Mouse (Mus musculus) cerebellum, adult 2 months (tissue): Measurements from ENCODE around the gene Lgals4.

Experiments
- CTCF ChIP-seq: fragments of 200-500 bp; IDR thresholded peaks from 2 replicates; pipeline ENCODE4 v1.5.1; 2011; ENCODE audit warnings: low read depth, mild to moderate bottlenecking, control low read depth, low read length, moderate library complexity, borderline replicate concordance; ENCODE audit not compliant: insufficient read depth
- POLR2A ChIP-seq: fragments of 200-500 bp; IDR thresholded peaks from 2 replicates; pipeline ENCODE4 v1.6.1; 2011; ENCODE audit warnings: low read length, control low read depth, borderline replicate concordance; ENCODE audit not compliant: insufficient read depth

GRCm38 (mm10) chr7:28827338-28827737 is 6.3 kb upstream of the Lgals4 start:
- TF ChIP-seq CTCF (no peak), POLR2A (no peak)
